Mouse (Mus musculus): ENCODE measurements at regions not wholly inside any gene's neighbourhood (a gene's known extent, or its start where the extent isn't known, plus 50 kb on each side); places are given as distances from the start of the nearest gene placed in this dataset.

DNA sequence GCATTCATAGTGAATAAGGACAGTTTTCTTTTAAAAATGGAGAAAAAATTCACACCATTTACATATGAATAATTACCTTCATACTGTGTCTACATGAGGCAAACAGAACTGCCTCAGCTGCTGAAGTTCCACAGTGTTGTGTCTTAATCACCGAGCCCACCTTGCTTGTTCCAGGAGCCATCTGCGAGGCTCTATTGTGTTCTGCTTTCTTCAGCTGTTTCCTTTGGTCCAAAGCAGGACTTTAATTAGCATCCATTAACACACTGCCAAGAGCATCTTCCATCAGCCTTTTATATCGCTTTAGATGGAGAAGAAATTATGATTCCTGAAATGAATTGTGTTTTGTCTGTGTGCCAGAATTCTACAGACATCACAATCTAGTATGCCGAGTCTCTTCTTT lies 3423.1 kb upstream of the Lrrc6 start:
- TF ChIP-seq CTCF (IDR thresholded peaks at IDR 0.05; ENCODE audit: extremely low read depth, insufficient read depth, low read length) (no peak), POLR2A (IDR thresholded peaks at IDR 0.05; ENCODE audit: extremely low read depth, insufficient read depth, low read length) (no peak)
- H3K27ac ChIP-seq (ENCODE audit: insufficient read depth, low read length): no peak overlapping the region

GRCm38 (mm10) chr15:69923280-69923679 lies 3422.6 kb upstream of the Lrrc6 start:
- Histone ChIP-seq H3K27ac (ENCODE audit: insufficient read depth, low read length) (no peak overlapping the region), H3K4me1 (ENCODE audit: control insufficient read depth, insufficient read depth, low read length) (no peaks in the 10 kb centered on the region), H3K4me3 (ENCODE audit: insufficient read depth, low read length) (no peak overlapping the region)
- TF ChIP-seq CTCF (IDR thresholded peaks at IDR 0.05; ENCODE audit: extremely low read depth, insufficient read depth, low read length) (no peak), POLR2A (IDR thresholded peaks at IDR 0.05; ENCODE audit: extremely low read depth, insufficient read depth, low read length) (no peak)

More for the DNA sequence above, 3423.1 kb upstream of the Lrrc6 start:
- no peaks in the 10 kb centered on the region for H3K4me1 ChIP-seq (ENCODE audit: control insufficient read depth, insufficient read depth, low read length)
- H3K4me3 ChIP-seq (ENCODE audit: insufficient read depth, low read length): no peak overlapping the region

DNA sequence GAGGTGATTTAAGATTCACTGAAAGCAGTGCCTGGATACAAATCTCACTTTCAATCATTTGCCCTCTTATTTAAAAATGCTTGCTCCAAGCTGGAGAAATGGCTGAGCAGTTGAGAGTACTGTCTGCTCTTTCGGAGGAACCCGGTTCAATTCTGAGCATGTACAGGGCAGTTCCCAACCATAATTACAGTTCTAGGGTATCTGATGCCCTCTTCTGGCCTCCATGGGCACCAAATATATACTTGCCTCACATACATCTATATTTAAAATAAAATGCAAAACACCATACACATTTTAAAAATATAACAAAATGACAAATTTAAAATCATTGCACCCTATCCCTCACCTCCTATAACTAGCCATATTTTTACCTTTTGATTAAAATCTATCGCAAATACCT lies 3421.5 kb upstream of the Lrrc6 start:
- no peak overlapping the region for H3K4me3 ChIP-seq (ENCODE audit: insufficient read depth, low read length)
- TF ChIP-seq CTCF (IDR thresholded peaks at IDR 0.05; ENCODE audit: extremely low read depth, insufficient read depth, low read length) (peak; percentile 23; the same call in 1 of the 2 replicates), POLR2A (IDR thresholded peaks at IDR 0.05; ENCODE audit: extremely low read depth, insufficient read depth, low read length) (no peak)
- no peaks in the 10 kb centered on the region for H3K4me1 ChIP-seq (ENCODE audit: control insufficient read depth, insufficient read depth, low read length)
- H3K27ac ChIP-seq (ENCODE audit: insufficient read depth, low read length): no peak overlapping the region

DNA sequence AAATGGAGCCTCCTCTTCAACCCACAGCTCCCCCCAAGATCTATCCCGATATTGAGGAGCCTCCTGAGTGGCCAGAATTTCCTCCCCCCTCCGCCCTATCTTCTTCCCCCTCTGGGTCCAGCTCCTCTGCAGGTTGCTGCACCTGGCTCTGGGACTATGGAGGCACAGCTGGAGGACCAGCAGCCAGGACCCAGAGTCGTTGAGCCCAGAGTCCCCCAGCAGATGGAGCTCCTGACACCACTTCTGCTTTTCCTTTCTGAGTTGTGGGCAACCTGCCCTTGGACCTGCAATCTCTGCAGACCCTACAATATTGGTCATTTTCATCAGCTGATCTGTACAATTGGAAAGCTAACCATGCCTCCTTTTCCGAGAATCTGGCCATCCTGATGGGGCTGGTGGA lies 3385.1 kb upstream of the Lrrc6 start:
- Histone ChIP-seq H3K4me3 (ENCODE audit: insufficient read depth, low read length) (no peak overlapping the region), H3K4me1 (ENCODE audit: control insufficient read depth, insufficient read depth, low read length) (no peaks in the 10 kb centered on the region)

DNA sequence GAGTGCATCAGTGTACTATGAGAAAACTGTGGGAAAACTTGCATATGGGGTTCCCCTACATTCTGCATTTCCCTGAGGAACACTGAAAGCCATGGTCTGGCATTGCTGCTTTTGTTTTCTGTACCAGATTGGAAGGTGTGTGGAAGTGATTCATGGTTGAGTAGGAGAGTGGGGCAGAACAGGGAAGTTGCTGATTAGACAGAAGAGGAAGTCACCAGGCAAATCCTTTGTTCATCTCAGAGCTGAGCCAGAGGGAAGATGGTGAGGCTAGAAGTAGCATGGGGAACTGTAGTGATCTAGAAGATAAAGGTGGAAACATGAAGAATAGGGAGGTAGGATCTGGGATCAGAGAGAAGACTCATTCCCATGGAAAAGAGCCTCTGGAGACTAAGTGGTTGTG lies 3377.8 kb upstream of the Lrrc6 start:
- TF ChIP-seq CTCF (IDR thresholded peaks at IDR 0.05; ENCODE audit: extremely low read depth, insufficient read depth, low read length): no peak
- no peak for TF ChIP-seq POLR2A (IDR thresholded peaks at IDR 0.05; ENCODE audit: extremely low read depth, insufficient read depth, low read length)
- no peak overlapping the region for H3K27ac ChIP-seq (ENCODE audit: insufficient read depth, low read length)
- H3K4me1 ChIP-seq (ENCODE audit: control insufficient read depth, insufficient read depth, low read length): no peaks in the 10 kb centered on the region
- no peak overlapping the region for H3K4me3 ChIP-seq (ENCODE audit: insufficient read depth, low read length)

More for the DNA sequence above, 3385.1 kb upstream of the Lrrc6 start:
- H3K27ac ChIP-seq (ENCODE audit: insufficient read depth, low read length): no peak overlapping the region
- TF ChIP-seq CTCF (IDR thresholded peaks at IDR 0.05; ENCODE audit: extremely low read depth, insufficient read depth, low read length): 0 out of 2 replicates have a peak, but pooled peaks have one; percentile 7
- TF ChIP-seq POLR2A (IDR thresholded peaks at IDR 0.05; ENCODE audit: extremely low read depth, insufficient read depth, low read length): no peak

GRCm38 (mm10) chr15:69853521-69853920 lies 3352.8 kb upstream of the Lrrc6 start:
- Histone ChIP-seq H3K4me1 (ENCODE audit: control insufficient read depth, insufficient read depth, low read length) (no peaks in the 10 kb centered on the region), H3K4me3 (ENCODE audit: insufficient read depth, low read length) (no peak overlapping the region), H3K27ac (ENCODE audit: insufficient read depth, low read length) (no peak overlapping the region)
- no peak for TF ChIP-seq POLR2A (IDR thresholded peaks at IDR 0.05; ENCODE audit: extremely low read depth, insufficient read depth, low read length)
- TF ChIP-seq CTCF (IDR thresholded peaks at IDR 0.05; ENCODE audit: extremely low read depth, insufficient read depth, low read length): no peak

GRCm38 (mm10) chr15:69849644-69850043 lies 3348.9 kb upstream of the Lrrc6 start:
- no peak overlapping the region for H3K27ac ChIP-seq (ENCODE audit: insufficient read depth, low read length)
- no peaks in the 10 kb centered on the region for H3K4me1 ChIP-seq (ENCODE audit: control insufficient read depth, insufficient read depth, low read length)
- H3K4me3 ChIP-seq (ENCODE audit: insufficient read depth, low read length): no peak overlapping the region
- TF ChIP-seq CTCF (IDR thresholded peaks at IDR 0.05; ENCODE audit: extremely low read depth, insufficient read depth, low read length): no peak
- no peak for TF ChIP-seq POLR2A (IDR thresholded peaks at IDR 0.05; ENCODE audit: extremely low read depth, insufficient read depth, low read length)

All from cortical plate, adult 2 months (tissue).